Mouse (Mus musculus): ENCODE data around the gene Cep85l. TPM values are rescaled to one million over a fixed set of nuclear protein-coding genes. Genes with fewer than 3 reads are reported as not detected.

Gene Cep85l
- polyA plus RNA-seq, 1 experiment from 2014 or later, result 4.6 TPM

- no peaks in the 10 kb centered on the region for H3K4me1 ChIP-seq (replicated peaks)
- no peaks in the 10 kb centered on the region for H3K27me3 ChIP-seq (ENCODE audit: insufficient read depth, poor library complexity, severe bottlenecking)
- H3K27ac ChIP-seq, result no peak overlapping the region
- no peak overlapping the region for H3K4me3 ChIP-seq
- peaks cover 6% of the 10 kb centered on the region for H3K36me3 ChIP-seq
- H3K9me3 ChIP-seq, result no peaks in the 10 kb centered on the region
- DNase-seq (ENCODE audit: low spot score), result peak; percentile 18
- WGBS, result 52% methylated on average over 3 of the region's 3 CpGs
Observed at GRCm38 (mm10) chr10:53346506-53346905, 33.2 kb downstream of the Cep85l start.

DNA sequence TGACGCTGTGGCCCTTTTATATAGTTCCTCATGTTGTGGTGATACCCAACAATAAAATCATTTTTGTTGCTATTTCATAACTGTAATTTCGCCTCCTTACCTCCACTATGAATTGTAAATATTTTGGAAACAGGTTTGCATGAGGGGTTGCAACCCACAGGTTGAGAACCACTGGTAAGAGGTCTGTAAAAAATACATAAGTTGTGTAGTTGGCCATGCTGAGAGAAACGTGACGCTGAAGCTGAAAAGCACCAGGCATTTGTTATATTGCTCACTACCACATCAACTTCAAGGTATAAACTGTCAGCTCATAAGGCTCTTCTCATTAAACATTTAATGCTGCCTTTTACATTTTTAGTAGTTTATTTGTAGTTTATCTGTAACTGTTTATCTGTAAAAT is 34.2 kb downstream of the Cep85l start:
- no peaks in the 10 kb centered on the region for H3K9me3 ChIP-seq
- H3K36me3 ChIP-seq, result peaks cover 6% of the 10 kb centered on the region
- 94% methylated on average over 4 of the region's 4 CpGs for WGBS
- no peak overlapping the region for H3K27ac ChIP-seq
- H3K4me1 ChIP-seq (replicated peaks), result no peaks in the 10 kb centered on the region
- H3K4me3 ChIP-seq, result no peak overlapping the region
- DNase-seq (ENCODE audit: low spot score), result no peak
- H3K27me3 ChIP-seq (ENCODE audit: insufficient read depth, poor library complexity, severe bottlenecking), result no peaks in the 10 kb centered on the region

- no peak for DNase-seq (ENCODE audit: low spot score)
Observed at GRCm38 (mm10) chr10:53343865-53344264, 35.9 kb downstream of the Cep85l start.

GRCm38 (mm10) chr10:53343384-53343783 is 36.4 kb downstream of the Cep85l start:
- no peaks in the 10 kb centered on the region for H3K36me3 ChIP-seq
- DNase-seq (ENCODE audit: low spot score), result no peak
- WGBS, result 86% methylated on average over 6 of the region's 6 CpGs
- H3K27me3 ChIP-seq (ENCODE audit: insufficient read depth, poor library complexity, severe bottlenecking), result no peaks in the 10 kb centered on the region
- H3K4me1 ChIP-seq (replicated peaks), result no peaks in the 10 kb centered on the region
- no peak overlapping the region for H3K27ac ChIP-seq
- H3K4me3 ChIP-seq, result no peak overlapping the region
- H3K9me3 ChIP-seq, result no peaks in the 10 kb centered on the region

More at GRCm38 (mm10) chr10:53343865-53344264, 35.9 kb downstream of the Cep85l start:
- no peaks in the 10 kb centered on the region for H3K4me1 ChIP-seq (replicated peaks)
- WGBS, result 83% methylated on average over 10 of the region's 10 CpGs
- no peak overlapping the region for H3K4me3 ChIP-seq
- H3K27me3 ChIP-seq (ENCODE audit: insufficient read depth, poor library complexity, severe bottlenecking), result no peaks in the 10 kb centered on the region
- no peaks in the 10 kb centered on the region for H3K9me3 ChIP-seq
- no peak overlapping the region for H3K27ac ChIP-seq
- H3K36me3 ChIP-seq, result peaks cover 4% of the 10 kb centered on the region

- 90% methylated on average over 9 of the region's 9 CpGs for WGBS
- Histone ChIP-seq H3K4me3 (no peak overlapping the region), H3K27me3 (ENCODE audit: insufficient read depth, poor library complexity, severe bottlenecking) (no peaks in the 10 kb centered on the region), H3K4me1 (replicated peaks) (no peaks in the 10 kb centered on the region), H3K27ac (no peak overlapping the region), H3K36me3 (no peaks in the 10 kb centered on the region), H3K9me3 (no peaks in the 10 kb centered on the region)
- no peak for DNase-seq (ENCODE audit: low spot score)
Observed at GRCm38 (mm10) chr10:53342166-53342728, 37.5 kb downstream of the Cep85l start.

DNA sequence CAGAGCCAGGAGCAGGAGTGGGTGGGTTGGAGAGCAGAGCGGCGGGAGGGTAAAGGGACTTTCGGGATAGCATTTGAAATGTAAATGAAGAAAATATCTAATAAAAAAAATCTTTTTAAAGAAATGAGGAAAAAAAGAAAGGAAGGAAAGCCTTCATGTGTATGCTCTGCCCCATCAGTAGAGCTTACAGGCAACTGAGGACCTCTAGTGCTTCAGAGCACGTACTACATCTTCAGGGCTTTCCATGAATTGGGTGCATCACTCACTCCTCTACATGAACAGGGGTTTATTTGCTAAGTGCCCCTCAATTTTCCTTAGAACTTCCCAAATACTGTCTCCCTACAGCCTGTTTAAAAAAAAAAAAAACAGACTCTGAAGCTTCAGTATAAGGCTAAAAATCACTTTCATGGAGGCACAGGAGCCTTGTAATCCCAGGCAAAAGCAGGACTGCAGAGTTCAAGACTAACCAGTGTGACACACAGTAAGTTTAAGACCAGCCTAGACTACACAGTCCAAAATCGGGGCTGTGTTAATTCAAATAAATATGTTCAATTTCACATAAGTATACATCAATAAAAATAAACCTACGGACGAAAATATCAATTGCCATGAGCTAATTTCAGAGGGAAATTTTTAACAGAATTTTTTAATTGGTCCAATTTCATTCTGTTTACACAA is 38.3 kb downstream of the Cep85l start:
- 74% methylated on average over 7 of the region's 7 CpGs for WGBS

DNA sequence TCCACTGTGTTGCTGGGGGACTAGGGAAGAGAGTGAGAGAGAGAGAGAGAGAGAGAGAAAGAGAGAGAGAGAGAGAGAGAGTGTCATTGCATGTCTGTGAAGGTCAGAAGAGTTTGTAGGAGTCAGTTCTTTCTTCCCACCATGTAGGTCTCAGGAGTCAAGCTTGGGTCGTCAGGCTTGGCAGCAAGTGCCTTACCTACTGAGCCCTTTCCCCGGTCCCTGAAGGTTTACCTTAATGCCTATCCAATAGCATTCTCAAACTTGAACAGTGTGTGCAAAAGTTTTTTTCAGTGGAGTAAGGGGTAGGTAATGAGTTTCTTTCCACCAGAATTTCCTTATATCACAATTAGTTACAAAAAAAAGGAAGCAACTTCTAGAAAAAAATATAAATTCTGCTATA is 40.7 kb downstream of the Cep85l start:
- Histone ChIP-seq H3K4me3 (no peak overlapping the region), H3K9me3 (no peaks in the 10 kb centered on the region), H3K36me3 (no peaks in the 10 kb centered on the region), H3K4me1 (replicated peaks) (no peaks in the 10 kb centered on the region), H3K27ac (no peak overlapping the region), H3K27me3 (ENCODE audit: insufficient read depth, poor library complexity, severe bottlenecking) (no peaks in the 10 kb centered on the region)
- DNase-seq (ENCODE audit: low spot score), result no peak
- 62% methylated on average over 2 of the region's 2 CpGs for WGBS

More for the DNA sequence above, 38.3 kb downstream of the Cep85l start:
- no peaks in the 10 kb centered on the region for H3K36me3 ChIP-seq
- no peaks in the 10 kb centered on the region for H3K27me3 ChIP-seq (ENCODE audit: insufficient read depth, poor library complexity, severe bottlenecking)
- H3K4me3 ChIP-seq, result no peak overlapping the region
- no peaks in the 10 kb centered on the region for H3K9me3 ChIP-seq
- no peak for DNase-seq (ENCODE audit: low spot score)
- no peaks in the 10 kb centered on the region for H3K4me1 ChIP-seq (replicated peaks)
- no peak overlapping the region for H3K27ac ChIP-seq

DNA sequence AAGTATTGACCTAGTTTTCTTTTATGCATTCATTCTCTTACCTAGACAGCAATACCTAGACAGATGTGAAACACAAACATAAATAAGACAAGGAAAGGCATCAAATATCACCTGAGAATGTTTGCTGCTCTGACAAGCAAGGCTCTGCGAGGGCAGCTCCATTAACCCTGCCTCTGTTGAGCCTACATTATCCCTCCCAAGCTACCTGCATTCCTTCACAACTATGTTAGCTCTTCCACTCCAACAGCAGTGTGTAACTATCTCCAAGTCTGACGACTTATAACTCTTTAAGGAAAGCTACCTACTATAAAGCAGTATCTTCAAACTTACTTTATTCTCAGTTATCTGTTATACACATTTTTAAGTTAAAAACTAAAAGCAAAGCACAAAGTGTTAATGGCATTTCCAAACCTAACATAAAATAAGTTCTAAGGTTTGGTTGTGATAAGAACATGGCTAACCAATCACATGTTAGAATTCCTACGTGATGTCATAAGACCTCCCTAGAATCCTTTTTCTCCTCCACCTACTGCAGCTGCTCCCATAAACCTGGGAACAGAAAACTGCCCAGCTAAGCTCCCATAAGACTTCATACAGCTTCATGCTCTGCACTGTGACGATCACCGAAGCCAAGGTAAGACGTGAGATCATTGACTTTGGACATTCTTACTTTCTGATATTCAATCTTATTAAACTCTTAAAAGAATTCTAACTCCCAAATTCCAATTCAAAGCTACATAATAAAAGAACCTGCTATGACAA is 42.4 kb downstream of the Cep85l start, which contains the start of gene Pln:
TSS of gene Pln (plus strand) at position 506 of the 762 bp plus-strand sequence.
- no peak within 1 kb of the TSS for H3K4me3 ChIP-seq
- no peak for DNase-seq (ENCODE audit: low spot score)
- H3K9me3 ChIP-seq, result no peaks in the 10 kb centered on the region
- 82% methylated on average over 6 of the region's 6 CpGs for WGBS
- H3K27me3 ChIP-seq (ENCODE audit: insufficient read depth, poor library complexity, severe bottlenecking), result no peaks in the 10 kb centered on the region
- no peaks in the 10 kb centered on the region for H3K4me1 ChIP-seq (replicated peaks)
- H3K27ac ChIP-seq, result no peak within 1 kb of the TSS
- no peaks in the 10 kb centered on the region for H3K36me3 ChIP-seq

GRCm38 (mm10) chr10:53335974-53336373 is 43.8 kb downstream of the Cep85l start:
- H3K27me3 ChIP-seq (ENCODE audit: insufficient read depth, poor library complexity, severe bottlenecking), result no peaks in the 10 kb centered on the region
- H3K4me3 ChIP-seq, result no peak overlapping the region
- WGBS, result 92% methylated on average over 3 of the region's 3 CpGs
- H3K36me3 ChIP-seq, result no peaks in the 10 kb centered on the region
- no peak for DNase-seq (ENCODE audit: low spot score)
- H3K27ac ChIP-seq, result no peak overlapping the region
- H3K4me1 ChIP-seq (replicated peaks), result no peaks in the 10 kb centered on the region
- no peaks in the 10 kb centered on the region for H3K9me3 ChIP-seq

GRCm38 (mm10) chr10:53335266-53335665 is 44.5 kb downstream of the Cep85l start:
- Histone ChIP-seq H3K4me3 (no peak overlapping the region), H3K27ac (no peak overlapping the region), H3K27me3 (ENCODE audit: insufficient read depth, poor library complexity, severe bottlenecking) (no peaks in the 10 kb centered on the region), H3K4me1 (replicated peaks) (no peaks in the 10 kb centered on the region), H3K9me3 (no peaks in the 10 kb centered on the region), H3K36me3 (no peaks in the 10 kb centered on the region)
- 88% methylated on average over 2 of the region's 2 CpGs for WGBS
- DNase-seq (ENCODE audit: low spot score), result no peak

GRCm38 (mm10) chr10:53332752-53333151 is 47.0 kb downstream of the Cep85l start:
- 86% methylated on average over 2 of the region's 2 CpGs for WGBS
- H3K4me3 ChIP-seq, result no peak overlapping the region

DNA sequence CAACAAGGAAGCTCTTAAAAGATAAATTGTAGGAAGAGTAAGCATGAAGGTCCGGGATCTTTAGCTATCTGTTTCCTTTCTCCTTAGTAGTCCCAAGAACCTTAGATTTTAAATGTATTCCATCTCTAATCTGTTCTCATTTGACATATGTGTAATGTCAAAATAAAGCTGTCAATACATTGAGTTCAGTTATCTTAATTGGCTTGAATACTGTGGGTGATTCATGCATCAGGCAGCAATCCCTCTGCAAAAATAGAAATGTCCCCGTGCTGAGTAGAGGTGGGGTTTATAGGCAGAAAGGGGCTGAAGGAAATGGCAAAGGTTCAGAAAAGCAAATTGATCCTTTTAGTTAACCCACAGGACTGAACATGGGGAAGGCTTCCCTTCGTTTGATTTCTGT is 50.5 kb downstream of the Cep85l start:
- no peaks in the 10 kb centered on the region for H3K36me3 ChIP-seq
- H3K27me3 ChIP-seq (ENCODE audit: insufficient read depth, poor library complexity, severe bottlenecking), result no peaks in the 10 kb centered on the region
- H3K9me3 ChIP-seq, result no peaks in the 10 kb centered on the region
- H3K4me1 ChIP-seq (replicated peaks), result no peaks in the 10 kb centered on the region
- DNase-seq (ENCODE audit: low spot score), result no peak
- no peak overlapping the region for H3K4me3 ChIP-seq
- 84% methylated on average over 3 of the region's 3 CpGs for WGBS
- H3K27ac ChIP-seq, result no peak overlapping the region

More at GRCm38 (mm10) chr10:53332752-53333151, 47.0 kb downstream of the Cep85l start:
- no peak overlapping the region for H3K27ac ChIP-seq
- no peaks in the 10 kb centered on the region for H3K27me3 ChIP-seq (ENCODE audit: insufficient read depth, poor library complexity, severe bottlenecking)
- DNase-seq (ENCODE audit: low spot score), result no peak
- H3K36me3 ChIP-seq, result no peaks in the 10 kb centered on the region
- no peaks in the 10 kb centered on the region for H3K9me3 ChIP-seq
- H3K4me1 ChIP-seq (replicated peaks), result no peaks in the 10 kb centered on the region

GRCm38 (mm10) chr10:53326367-53326766 is 53.4 kb downstream of the Cep85l start:
- Histone ChIP-seq H3K4me1 (replicated peaks) (no peaks in the 10 kb centered on the region), H3K27me3 (ENCODE audit: insufficient read depth, poor library complexity, severe bottlenecking) (no peaks in the 10 kb centered on the region), H3K36me3 (no peaks in the 10 kb centered on the region), H3K9me3 (no peaks in the 10 kb centered on the region), H3K4me3 (no peak overlapping the region), H3K27ac (no peak overlapping the region)
- no peak for DNase-seq (ENCODE audit: low spot score)

Measured in hindbrain, embryonic 10.5 days (tissue).